Mouse (Mus musculus) layer of hippocampus, adult 9-11 months (tissue): ENCODE data around the gene Mtmr14.

Experiments used
- DNase-seq: peaks from one replicate; pipeline ENCODE4 v3.0.0; 2022

Mtmr14 gene

GRCm38 (mm10) chr6:113282101-113282802 lies 44.6 kb downstream of the Mtmr14 start, which contains the start of gene Cpne9:
Cpne9 (plus strand) TSS chr6:113282307.
- no peak for DNase-seq

DNA sequence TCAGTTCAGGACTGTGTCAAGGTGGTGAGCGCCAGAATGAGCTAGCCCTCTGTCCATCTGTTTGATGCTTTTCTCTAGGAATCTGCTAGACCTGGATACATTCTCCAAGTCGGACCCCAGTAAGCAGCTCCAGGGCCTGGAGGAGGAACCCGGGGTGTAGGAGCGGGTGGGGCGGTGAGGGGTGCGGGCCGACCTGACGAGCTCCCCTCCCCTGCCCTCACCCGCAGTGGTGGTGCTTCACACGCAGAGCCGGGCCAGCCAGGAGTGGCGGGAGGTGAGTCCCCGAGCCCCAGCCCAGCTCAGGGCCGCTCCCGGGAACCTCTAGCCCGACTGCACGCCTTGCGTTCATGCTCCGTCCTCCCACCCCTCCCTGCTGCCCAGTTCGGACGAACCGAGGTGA lies 45.3 kb downstream of the Mtmr14 start:
- DNase-seq, result no peak

GRCm38 (mm10) chr6:113283500-113283899 lies 45.9 kb downstream of the Mtmr14 start:
- no peak for DNase-seq

DNA sequence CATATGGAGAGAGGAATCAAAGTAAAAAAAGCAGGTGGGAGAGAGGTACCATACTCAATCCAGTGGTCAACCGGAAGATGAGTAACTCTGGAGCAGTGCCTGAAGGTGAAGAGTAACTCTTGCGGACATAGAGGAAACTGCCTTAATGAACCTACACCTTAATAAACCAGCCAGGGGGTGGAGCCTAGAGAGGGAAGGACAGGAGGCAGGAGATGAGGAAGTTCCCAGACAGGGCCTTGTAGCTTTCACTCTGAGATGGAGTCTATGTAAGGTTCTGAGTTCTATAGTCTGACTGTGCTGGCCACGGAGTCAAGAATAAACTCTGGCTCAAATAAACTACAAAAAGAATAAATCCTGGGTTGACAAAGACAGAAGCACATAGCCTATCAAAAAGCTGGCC lies 47.3 kb downstream of the Mtmr14 start:
- no peak for DNase-seq

- DNase-seq, result no peak
These were observed 48.7 kb downstream of the Mtmr14 start for GRCm38 (mm10) chr6:113286316-113286715.

GRCm38 (mm10) chr6:113287236-113287635 lies 49.6 kb downstream of the Mtmr14 start:
- DNase-seq, result no peak

DNA sequence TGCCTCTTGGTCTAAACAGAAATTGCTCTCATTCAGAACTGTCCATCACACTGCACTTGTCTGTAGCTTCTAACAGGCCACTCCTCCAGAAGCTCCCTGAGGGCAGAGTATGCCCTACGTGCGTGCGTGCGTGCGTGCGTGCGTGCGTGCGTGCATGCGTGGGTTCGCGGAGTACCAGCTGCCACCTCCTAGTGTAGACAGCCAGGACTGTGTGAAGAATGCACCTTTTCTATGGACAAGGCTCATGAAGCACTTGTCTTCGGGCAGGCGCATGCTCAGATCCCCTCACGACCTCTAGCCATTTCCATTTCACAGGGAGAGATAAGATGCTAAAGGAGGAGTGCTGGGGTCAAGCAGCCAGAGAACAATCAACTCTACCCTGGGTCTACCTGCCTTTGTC lies 51.7 kb downstream of the Mtmr14 start:
- DNase-seq, result no peak

GRCm38 (mm10) chr6:113290346-113290745 lies 52.7 kb downstream of the Mtmr14 start:
- DNase-seq, result no peak

DNA sequence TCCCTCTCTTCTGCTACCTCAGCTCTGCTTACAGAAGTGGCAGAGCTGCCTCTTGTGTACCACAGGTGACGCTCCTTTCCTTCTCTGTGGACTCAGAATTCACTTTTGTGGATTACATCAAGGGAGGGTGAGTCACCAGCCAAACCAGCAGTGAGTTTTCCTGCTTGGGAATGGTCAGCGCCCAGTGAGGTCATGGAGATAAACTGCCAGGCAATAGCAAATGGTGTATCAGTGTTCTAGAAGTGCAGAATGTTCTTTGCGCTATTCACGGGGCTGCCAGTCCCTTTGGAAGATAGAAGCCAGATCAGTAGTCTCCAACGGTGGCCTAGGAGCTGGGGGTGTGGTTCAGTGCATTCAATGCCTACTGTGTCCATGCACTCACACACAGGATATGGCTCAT lies 55.3 kb downstream of the Mtmr14 start:
- DNase-seq, result no peak

DNA sequence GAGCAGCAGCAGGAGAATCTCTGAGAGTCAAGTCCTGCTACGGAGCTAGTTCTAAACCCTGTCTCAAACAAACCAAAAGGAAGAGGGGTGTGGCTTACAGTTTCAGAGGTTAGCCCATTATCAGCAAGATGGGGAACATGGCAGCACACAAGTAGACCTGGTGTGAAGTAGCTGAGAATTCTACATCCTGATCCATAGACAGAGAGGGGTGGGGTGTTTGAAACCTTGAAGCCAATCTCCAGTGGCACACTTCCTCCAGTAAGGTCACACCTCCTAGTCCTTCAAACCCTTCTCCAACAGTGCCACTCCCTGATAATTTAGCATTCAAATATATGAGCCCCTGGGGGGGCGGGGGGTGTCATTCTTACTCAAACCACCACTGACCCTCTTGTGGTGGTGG lies 58.4 kb downstream of the Mtmr14 start:
- DNase-seq, result no peak

GRCm38 (mm10) chr6:113296639-113297038 lies 59.0 kb downstream of the Mtmr14 start:
- DNase-seq, result no peak

DNA sequence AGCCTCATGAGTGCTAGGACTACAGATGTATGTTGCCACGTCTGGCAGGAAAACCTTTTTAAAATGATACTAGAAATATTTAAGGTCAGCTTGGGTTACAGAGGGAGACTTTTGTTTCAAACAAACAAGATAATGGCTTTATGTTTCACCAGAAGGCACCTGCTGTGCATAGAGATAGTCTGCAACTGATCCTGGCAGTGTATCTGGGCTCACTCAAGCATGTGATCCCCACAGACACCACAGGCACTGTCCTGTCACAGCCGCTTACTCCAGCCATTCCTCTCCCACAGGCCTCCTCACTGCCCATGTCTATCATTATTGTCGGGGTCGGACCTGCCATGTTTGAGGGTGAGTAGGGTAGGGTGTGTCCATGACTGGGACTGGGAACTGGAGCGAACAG lies 63.7 kb downstream of the Mtmr14 start:
- no peak for DNase-seq

GRCm38 (mm10) chr6:113302258-113302657 lies 64.6 kb downstream of the Mtmr14 start:
- DNase-seq, result no peak

DNA sequence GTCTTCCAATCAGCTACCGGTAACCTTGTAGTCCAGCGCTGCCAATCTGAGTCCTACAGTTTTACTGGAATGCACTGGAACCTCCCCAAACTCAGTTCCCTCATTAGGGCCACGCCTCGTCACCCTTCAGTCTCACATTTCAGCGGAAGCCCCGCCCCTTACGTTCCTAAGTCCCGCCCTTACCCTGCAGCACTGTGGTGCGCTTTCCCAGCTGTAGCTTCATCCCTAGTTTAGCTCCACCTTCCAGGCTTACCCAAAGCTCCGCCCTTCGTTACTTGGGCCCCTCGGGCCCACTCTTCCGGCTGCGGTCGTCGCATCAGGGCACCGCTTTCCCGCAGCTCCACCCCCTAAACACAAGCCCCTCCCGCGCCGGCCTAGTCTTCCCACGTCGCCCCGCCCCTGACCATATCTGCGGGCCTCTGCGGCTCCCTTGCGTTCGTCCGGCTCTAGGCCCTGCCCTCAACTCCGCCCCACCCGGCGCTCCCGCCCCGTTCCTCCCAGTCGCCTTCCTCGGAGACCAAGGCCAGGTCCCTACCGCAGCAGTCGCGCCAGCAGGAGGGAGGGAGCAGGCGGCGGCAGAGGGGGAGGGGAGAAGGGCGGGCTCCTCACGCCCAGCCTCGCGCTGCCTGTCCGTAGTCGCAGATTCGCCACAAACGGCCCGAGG lies 68.8 kb downstream of the Mtmr14 start:
- DNase-seq, result peak; percentile 100

DNA sequence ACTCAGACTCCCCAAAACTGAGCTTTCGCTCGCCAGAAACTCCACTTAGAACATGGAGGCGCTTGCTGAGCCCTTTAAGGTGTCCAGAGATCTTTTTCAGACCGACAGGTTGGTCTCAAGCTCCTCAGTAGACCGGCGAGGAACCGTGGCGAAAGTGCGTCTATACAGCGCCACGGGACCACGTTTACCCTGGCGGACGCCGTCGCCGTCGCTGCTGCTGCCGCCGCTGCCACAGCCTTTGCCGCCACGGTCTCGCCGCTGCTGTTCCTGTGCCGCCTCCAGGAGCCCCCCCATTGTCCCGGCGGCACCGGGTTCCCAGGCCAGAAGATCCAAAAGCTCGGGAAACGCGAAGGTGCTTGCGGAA lies 69.3 kb downstream of the Mtmr14 start, which contains the start of gene Brpf1:
TSS of gene Brpf1 (plus strand) at position 152 of the 364 bp plus-strand sequence.
- DNase-seq, result no peak

- peak; percentile 56 for DNase-seq
These were observed 70.0 kb downstream of the Mtmr14 start for GRCm38 (mm10) chr6:113307481-113308121.

- DNase-seq, result peak; percentile 51
These were observed 70.5 kb downstream of the Mtmr14 start for GRCm38 (mm10) chr6:113308141-113308540.

GRCm38 (mm10) chr6:113315972-113316371 lies 78.3 kb downstream of the Mtmr14 start:
- DNase-seq, result no peak

- DNase-seq, result peak; percentile 99
These were observed 89.1 kb downstream of the Mtmr14 start, which contains the start of gene Ogg1 for GRCm38 (mm10) chr6:113326533-113327315. Ogg1 (plus strand) TSS chr6:113326972.

DNA sequence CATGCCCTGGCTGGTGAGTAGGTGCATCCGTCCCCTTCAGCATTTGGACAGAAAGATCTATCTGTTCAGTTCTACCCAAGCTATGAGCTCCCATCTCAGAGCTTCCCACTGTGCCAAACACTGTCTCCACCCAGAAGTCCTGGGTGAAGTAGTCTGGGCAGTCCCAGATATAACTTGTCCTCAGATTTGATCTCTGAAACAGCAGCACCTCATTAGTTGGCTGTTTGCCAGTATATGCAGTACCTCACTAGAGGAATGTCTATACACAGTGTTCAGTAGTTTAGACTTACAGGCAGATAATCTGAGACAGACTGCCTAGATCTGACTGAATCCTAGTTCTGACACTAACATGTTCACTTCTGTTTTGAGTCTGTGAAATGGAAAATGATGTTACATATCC lies 91.8 kb downstream of the Mtmr14 start:
- no peak for DNase-seq

- no peak for DNase-seq
These were observed 92.9 kb downstream of the Mtmr14 start for GRCm38 (mm10) chr6:113330547-113330946.
